Mouse (Mus musculus): ENCODE measurements at regions not wholly inside any gene's neighbourhood (a gene's known extent, or its start where the extent isn't known, plus 50 kb on each side); places are given as distances from the start of the nearest gene placed in this dataset.

DNA sequence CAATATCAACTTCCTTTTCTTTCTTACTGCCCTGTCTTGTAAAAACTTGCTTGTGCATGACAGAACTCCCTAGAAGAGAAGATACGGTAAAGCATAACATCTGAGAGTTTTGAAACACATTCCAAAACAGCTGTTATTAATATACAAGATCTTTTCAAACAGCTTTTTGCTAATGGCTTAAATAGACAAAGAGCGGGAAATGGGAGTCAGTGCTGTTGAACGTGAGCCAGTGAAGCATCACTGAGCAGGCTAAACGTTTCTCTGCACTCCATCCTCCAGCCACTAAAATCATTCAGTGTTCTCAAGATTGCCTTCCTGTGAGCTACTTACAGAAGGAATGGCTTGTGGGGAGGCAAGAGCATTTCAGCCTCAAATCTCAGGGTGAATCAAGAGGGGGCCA lies 202.0 kb upstream of the Cd180 start:
- in situ Hi-C loops (cut with MboI, MseI), result no loop called here

- in situ Hi-C loops (cut with MboI, MseI), result no loop called here
Observed at GRCm38 (mm10) chr13:102504157-102504947, 189.0 kb upstream of the Cd180 start.

- in situ Hi-C loops (cut with MboI, MseI), result no loop called here
Observed at GRCm38 (mm10) chr13:102507226-102507625, 186.1 kb upstream of the Cd180 start.

GRCm38 (mm10) chr13:102507916-102508315 lies 185.4 kb upstream of the Cd180 start:
- in situ Hi-C loops (cut with MboI, MseI), result no loop called here

- in situ Hi-C loops (cut with MboI, MseI), result no loop called here
Observed at GRCm38 (mm10) chr13:102510733-102511279, 182.6 kb upstream of the Cd180 start.

- in situ Hi-C loops (cut with MboI, MseI), result no loop called here
Observed at GRCm38 (mm10) chr13:102518169-102518882, 175.0 kb upstream of the Cd180 start.

DNA sequence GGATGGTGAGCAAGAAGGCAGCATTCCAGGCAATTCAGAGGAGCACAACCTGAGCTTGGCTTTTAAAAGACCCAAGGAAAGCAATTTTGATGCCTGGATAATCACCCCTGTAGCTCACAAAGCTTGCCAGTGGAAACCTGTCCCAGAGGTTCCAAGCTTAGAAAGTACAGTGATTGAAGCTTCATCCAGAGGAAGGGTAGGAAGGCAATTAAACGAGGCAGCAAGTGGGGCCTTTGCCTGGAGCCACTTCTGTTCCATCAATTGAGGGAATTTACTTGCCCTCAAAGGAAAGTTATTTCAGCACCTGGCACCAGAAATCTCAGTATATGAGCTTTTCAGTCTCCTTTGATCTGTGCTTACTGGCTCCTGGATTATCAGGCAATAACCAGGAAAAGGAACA lies 171.9 kb upstream of the Cd180 start:
- in situ Hi-C loops (cut with MboI, MseI), result loop anchor here (5.0 kb wide), 1 partner anchor 59 kb away; no protein-coding TSS in a partner anchor

GRCm38 (mm10) chr13:102522080-102522479 lies 171.3 kb upstream of the Cd180 start:
- in situ Hi-C loops (cut with MboI, MseI), result loop anchor here (5.0 kb wide), 1 partner anchor 60 kb away; no protein-coding TSS in a partner anchor

DNA sequence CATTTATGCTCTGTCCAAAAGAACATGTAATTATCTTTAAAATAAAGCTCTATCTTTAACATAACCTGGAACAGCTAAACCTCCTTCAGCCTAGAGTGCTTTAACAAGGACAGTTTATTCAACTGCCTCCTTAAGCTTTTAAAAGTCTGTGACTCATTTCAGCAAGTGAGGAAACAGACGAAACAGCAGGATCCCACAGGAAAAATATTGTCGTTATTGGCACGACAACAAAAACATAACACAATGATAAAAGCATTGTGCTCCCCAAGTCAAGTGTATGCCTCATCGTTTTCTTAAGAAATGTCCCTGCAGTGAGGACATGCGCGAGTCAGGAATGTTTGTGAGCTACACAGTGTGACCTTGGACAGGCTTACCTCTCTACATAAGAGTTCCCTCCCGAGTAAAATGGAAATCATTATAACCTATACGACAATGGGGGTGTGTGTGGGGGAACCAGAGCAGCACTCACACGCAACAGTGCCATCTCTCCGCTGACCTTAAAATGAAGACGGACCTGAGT lies 166.7 kb upstream of the Cd180 start:
- in situ Hi-C loops (cut with MboI, MseI), result no loop called here

- in situ Hi-C loops (cut with MboI, MseI), result no loop called here
Observed at GRCm38 (mm10) chr13:102533784-102534183, 159.6 kb upstream of the Cd180 start.

GRCm38 (mm10) chr13:102537424-102538242 lies 155.7 kb upstream of the Cd180 start:
- in situ Hi-C loops (cut with MboI, MseI), result no loop called here

GRCm38 (mm10) chr13:102540436-102540835 lies 152.9 kb upstream of the Cd180 start:
- in situ Hi-C loops (cut with MboI, MseI), result no loop called here

GRCm38 (mm10) chr13:102544359-102545165 lies 148.8 kb upstream of the Cd180 start:
- in situ Hi-C loops (cut with MboI, MseI), result no loop called here

DNA sequence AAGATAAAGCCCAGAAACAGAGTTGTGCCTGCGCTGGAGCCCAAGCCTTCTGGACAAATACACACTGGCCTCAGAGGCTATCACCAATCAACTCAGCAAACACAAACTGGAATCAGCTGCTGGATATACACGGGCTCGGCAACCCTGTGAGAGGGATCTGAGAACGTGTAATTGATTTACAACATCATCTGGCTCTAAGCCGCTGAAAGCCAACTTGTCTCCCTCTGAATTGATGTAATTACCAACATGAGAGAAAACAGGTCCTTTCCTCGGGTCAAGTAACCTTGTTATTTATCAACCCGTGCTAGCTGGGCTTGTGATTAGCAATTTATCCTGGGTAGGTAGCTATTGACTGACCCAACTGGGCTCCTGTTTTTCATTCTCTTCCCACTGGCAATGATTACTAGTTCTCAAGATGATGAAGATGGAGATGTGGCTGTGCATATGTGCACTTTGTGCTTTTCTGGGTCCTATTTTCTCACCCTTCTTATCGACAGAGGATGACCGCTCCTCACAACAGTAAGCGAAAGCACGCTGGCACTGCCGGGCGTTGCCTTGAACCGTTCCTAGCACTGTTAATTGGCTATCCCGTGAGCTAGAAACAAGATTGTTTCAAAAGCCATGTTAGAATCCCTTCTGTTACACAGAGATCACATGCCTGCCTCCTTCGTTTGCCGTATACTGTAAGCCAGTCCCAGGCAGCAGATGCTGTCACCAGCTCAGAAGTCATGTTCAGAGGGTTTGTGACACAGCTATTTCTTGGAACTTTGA lies 147.3 kb upstream of the Cd180 start:
- in situ Hi-C loops (cut with MboI, MseI), result no loop called here

DNA sequence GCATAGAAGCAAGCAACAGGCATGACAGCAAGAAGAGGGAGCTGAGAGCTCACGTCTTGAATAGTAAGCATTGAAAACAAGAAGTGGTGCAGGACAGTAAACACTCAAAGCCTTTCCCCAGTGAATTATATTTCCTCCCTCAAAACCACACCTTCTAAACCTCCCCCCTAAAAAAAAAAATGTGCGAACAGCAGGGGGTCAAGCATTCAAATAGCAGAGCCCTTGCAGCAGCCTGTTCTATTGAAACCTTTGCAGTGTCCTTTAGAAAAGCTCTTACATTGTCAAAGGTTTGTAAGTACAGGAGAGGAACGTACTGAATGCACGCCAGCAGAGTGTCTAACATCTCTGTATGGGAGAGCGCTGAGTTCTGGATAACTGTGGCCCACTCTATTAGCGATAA lies 145.1 kb upstream of the Cd180 start:
- in situ Hi-C loops (cut with MboI, MseI), result no loop called here

DNA sequence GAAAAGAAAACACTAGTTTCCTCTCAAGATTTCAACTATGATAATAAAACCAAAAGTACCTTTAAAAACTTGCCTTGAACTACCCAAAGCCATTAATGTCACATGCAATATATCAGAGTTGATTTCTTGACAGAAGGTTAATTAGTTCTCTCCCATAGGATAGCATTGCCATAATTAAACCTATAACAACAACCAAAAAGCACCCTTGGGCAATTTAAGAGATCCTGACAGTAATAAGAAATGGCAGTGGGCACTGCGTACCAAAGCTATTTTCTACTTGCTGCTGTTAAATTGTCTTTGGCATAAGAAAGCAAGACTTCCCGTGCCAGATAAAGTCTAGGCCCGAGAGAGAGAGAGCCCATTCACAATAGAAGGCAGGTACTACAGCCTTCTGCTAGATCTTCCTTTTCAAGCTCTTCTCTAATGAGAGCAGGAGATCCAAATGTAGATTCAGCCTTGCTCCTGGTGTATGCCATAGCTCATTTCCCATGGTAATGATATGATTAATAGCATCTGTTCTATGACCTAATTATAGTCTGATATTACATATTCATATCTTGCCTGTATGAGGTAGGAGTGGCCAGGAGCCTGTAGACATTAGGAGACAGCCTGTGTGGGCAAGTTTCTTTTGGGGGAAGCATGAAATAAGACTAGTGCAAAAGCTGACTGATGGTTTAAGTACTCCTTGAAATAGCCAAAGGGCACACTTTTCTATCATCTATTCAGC lies 126.3 kb upstream of the Cd180 start:
- in situ Hi-C loops (cut with MboI, MseI), result no loop called here

- in situ Hi-C loops (cut with MboI, MseI), result no loop called here
Observed at GRCm38 (mm10) chr13:102569580-102569979, 123.8 kb upstream of the Cd180 start.

DNA sequence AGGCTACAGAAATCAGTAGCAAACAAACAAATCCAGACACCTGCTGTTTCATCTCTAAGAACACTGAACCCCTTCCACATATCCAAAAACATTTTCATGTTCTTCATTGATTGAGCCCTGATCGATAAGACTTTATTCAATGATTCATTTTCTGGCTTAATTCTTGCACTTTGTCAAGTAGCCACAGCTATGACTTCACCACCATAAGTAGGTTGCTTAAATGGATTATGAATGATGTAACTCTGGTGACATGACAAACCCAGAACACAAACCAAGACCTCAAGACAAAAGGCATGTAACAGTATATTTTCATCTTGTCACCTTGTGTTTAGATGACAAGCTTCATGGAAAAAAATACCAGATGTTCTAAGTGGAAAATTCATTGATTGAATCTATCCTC lies 123.1 kb upstream of the Cd180 start:
- in situ Hi-C loops (cut with MboI, MseI), result no loop called here

GRCm38 (mm10) chr13:102573286-102573921 lies 120.0 kb upstream of the Cd180 start:
- in situ Hi-C loops (cut with MboI, MseI), result no loop called here

All from T-helper 2 cell (primary cell).